Mouse (Mus musculus): Measurements from ENCODE around the gene Sf1. TPM values are rescaled to one million over a fixed set of nuclear protein-coding genes. Genes with fewer than 3 reads are reported as not detected.

Gene Sf1
- polyA plus RNA-seq, 1 experiment from 2014 or later, result 86.9 TPM

- no peak overlapping the region for H3K4me3 ChIP-seq (ENCODE audit: control insufficient read depth in 1 of 2, insufficient read depth in 1 of 2, low read depth in 1 of 2, low read length in 2 of 2)
- H3K4me2 ChIP-seq (ENCODE audit: low read length), result no peak overlapping the region
- H3K27me3 ChIP-seq (ENCODE audit: control insufficient read depth, insufficient read depth, low read length), result no peaks in the 10 kb centered on the region
- no peak overlapping the region for H3K27ac ChIP-seq (replicated peaks in 1 of 2; ENCODE audit: control insufficient read depth in 1 of 2, insufficient read depth in 1 of 2, low read depth in 2 of 2, low read length in 2 of 2)
- H3K4me1 ChIP-seq (ENCODE audit: control insufficient read depth in 2 of 2, insufficient read depth in 2 of 2, low read length in 2 of 2), result peaks cover 4 to 13% of the 10 kb centered on the region in 2 experiments
- H3K9ac ChIP-seq (ENCODE audit: low read length), result no peak overlapping the region
- ATAC-seq (ENCODE audit: insufficient number of reproducible peaks, insufficient read depth, low FRiP score, low read depth), result no peak
- peaks cover 100% of the 10 kb centered on the region for H3K36me3 ChIP-seq (ENCODE audit: control insufficient read depth, insufficient read depth, low read length)
- 82% methylated on average over 3 of the region's 3 CpGs for WGBS
- H3K9me3 ChIP-seq (ENCODE audit: control insufficient read depth, low read length), result no peaks in the 10 kb centered on the region
These were observed 8.9 kb downstream of the Sf1 start for GRCm38 (mm10) chr19:6372433-6372832.

GRCm38 (mm10) chr19:6373539-6374400 lies 10.3 kb downstream of the Sf1 start:
- H3K27ac ChIP-seq (replicated peaks in 1 of 2; ENCODE audit: control insufficient read depth in 1 of 2, insufficient read depth in 1 of 2, low read depth in 2 of 2, low read length in 2 of 2), result peak overlapping the region in 1 of 2 experiments; percentile 44; a peak in 2 of 4 replicates
- no peaks in the 10 kb centered on the region for H3K27me3 ChIP-seq (ENCODE audit: control insufficient read depth, insufficient read depth, low read length)
- H3K36me3 ChIP-seq (ENCODE audit: control insufficient read depth, insufficient read depth, low read length), result peaks cover 100% of the 10 kb centered on the region
- no peak overlapping the region for H3K4me3 ChIP-seq (ENCODE audit: control insufficient read depth in 1 of 2, insufficient read depth in 1 of 2, low read depth in 1 of 2, low read length in 2 of 2)
- WGBS, result 63% methylated on average over 12 of the region's 12 CpGs
- no peak for ATAC-seq (ENCODE audit: insufficient number of reproducible peaks, insufficient read depth, low FRiP score, low read depth)
- no peak overlapping the region for H3K4me2 ChIP-seq (ENCODE audit: low read length)
- 0 out of 2 replicates have a peak overlapping the region, but pooled peaks have one; percentile 23 for H3K9ac ChIP-seq (ENCODE audit: low read length)
- peaks cover 6 to 19% of the 10 kb centered on the region in 2 experiments for H3K4me1 ChIP-seq (ENCODE audit: control insufficient read depth in 2 of 2, insufficient read depth in 2 of 2, low read length in 2 of 2)
- no peaks in the 10 kb centered on the region for H3K9me3 ChIP-seq (ENCODE audit: control insufficient read depth, low read length)

DNA sequence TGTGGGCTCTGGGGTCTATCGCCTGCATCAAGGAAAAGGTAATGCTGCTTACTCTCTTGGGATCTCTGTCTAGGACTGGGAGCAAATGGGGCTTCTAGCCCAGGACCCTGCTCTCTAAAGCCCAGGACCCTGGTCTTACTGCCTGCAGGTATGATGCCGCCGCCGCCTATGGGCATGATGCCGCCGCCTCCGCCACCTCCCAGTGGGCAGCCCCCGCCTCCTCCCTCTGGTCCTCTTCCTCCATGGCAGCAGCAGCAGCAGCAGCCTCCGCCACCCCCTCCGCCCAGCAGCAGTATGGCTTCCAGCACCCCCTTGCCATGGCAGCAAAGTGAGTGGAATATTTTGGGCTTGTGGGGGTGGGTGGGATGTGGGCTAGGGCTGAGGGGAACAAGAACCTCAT lies 11.1 kb downstream of the Sf1 start:
- Histone ChIP-seq H3K4me1 (ENCODE audit: control insufficient read depth in 2 of 2, insufficient read depth in 2 of 2, low read length in 2 of 2) (peaks cover 6 to 19% of the 10 kb centered on the region in 2 experiments), H3K27me3 (ENCODE audit: control insufficient read depth, insufficient read depth, low read length) (no peaks in the 10 kb centered on the region), H3K9me3 (ENCODE audit: control insufficient read depth, low read length) (no peaks in the 10 kb centered on the region), H3K27ac (replicated peaks in 1 of 2; ENCODE audit: control insufficient read depth in 1 of 2, insufficient read depth in 1 of 2, low read depth in 2 of 2, low read length in 2 of 2) (no peak overlapping the region), H3K4me3 (ENCODE audit: control insufficient read depth in 1 of 2, insufficient read depth in 1 of 2, low read depth in 1 of 2, low read length in 2 of 2) (no peak overlapping the region), H3K9ac (ENCODE audit: low read length) (no peak overlapping the region), H3K4me2 (ENCODE audit: low read length) (no peak overlapping the region), H3K36me3 (ENCODE audit: control insufficient read depth, insufficient read depth, low read length) (peaks cover 100% of the 10 kb centered on the region)
- ATAC-seq (ENCODE audit: insufficient number of reproducible peaks, insufficient read depth, low FRiP score, low read depth), result no peak
- 99% methylated on average over 10 of the region's 10 CpGs for WGBS

DNA sequence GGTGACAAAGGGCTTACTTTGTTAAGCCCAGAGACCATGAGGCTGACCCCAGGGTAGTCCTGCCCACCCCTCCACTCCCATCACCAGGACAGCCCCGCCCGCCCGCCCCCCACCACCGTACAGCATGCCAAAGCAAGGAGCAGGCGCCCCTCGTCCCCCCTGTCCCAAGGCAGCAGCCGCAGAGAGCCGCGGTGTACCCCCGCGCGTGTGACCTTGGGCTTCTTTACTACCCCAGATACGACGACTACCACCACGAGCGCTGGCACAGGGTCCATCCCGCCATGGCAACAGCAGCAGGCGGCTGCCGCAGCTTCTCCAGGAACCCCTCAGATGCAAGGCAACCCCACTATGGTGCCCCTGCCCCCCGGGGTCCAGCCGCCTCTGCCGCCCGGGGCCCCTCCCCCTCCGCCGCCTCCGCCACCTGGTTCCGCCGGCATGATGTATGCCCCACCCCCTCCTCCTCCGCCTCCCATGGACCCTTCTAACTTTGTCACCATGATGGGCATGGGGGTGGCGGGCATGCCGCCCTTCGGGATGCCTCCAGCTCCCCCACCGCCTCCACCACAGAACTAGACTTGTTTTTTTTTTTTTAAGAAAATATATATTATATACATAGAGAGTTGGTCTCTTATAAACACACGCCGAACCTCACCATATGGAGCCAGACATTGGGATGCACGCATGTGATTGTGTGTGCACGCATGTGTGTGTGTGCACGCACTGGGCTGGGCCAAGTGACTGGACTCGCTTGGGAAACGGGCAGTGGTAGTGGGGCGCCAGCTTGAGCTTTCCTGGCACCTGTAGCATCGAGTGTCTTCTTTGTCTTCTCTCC lies 12.1 kb downstream of the Sf1 start:
- Histone ChIP-seq H3K4me1 (ENCODE audit: control insufficient read depth in 2 of 2, insufficient read depth in 2 of 2, low read length in 2 of 2) (peaks cover 6 to 19% of the 10 kb centered on the region in 2 experiments), H3K9ac (ENCODE audit: low read length) (no peak overlapping the region), H3K36me3 (ENCODE audit: control insufficient read depth, insufficient read depth, low read length) (peaks cover 92% of the 10 kb centered on the region), H3K27me3 (ENCODE audit: control insufficient read depth, insufficient read depth, low read length) (no peaks in the 10 kb centered on the region), H3K27ac (replicated peaks in 1 of 2; ENCODE audit: control insufficient read depth in 1 of 2, insufficient read depth in 1 of 2, low read depth in 2 of 2, low read length in 2 of 2) (no peak overlapping the region), H3K4me2 (ENCODE audit: low read length) (no peak overlapping the region), H3K9me3 (ENCODE audit: control insufficient read depth, low read length) (no peaks in the 10 kb centered on the region), H3K4me3 (ENCODE audit: control insufficient read depth in 1 of 2, insufficient read depth in 1 of 2, low read depth in 1 of 2, low read length in 2 of 2) (no peak overlapping the region)
- no peak for ATAC-seq (ENCODE audit: insufficient number of reproducible peaks, insufficient read depth, low FRiP score, low read depth)
- WGBS, result 95% methylated on average over 38 of the region's 42 CpGs

DNA sequence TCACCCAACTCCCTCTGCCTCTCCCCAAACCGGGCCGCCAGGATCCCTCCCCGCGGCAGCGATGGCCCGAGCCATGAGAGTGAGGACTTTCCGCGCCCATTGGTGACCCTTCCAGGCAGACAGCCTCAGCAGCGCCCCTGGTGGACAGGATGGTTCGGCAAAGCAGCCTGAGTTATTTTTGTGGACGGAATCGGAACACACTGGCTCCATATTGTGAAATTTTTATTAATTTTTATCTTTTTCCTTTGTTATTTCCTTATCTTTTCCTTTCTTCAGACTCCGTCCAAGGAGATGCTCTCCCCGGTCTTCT lies 12.7 kb downstream of the Sf1 start:
- WGBS, result 72% methylated on average over 14 of the region's 14 CpGs
- Histone ChIP-seq H3K27ac (replicated peaks in 1 of 2; ENCODE audit: control insufficient read depth in 1 of 2, insufficient read depth in 1 of 2, low read depth in 2 of 2, low read length in 2 of 2) (no peak overlapping the region), H3K36me3 (ENCODE audit: control insufficient read depth, insufficient read depth, low read length) (peaks cover 86% of the 10 kb centered on the region), H3K4me3 (ENCODE audit: control insufficient read depth in 1 of 2, insufficient read depth in 1 of 2, low read depth in 1 of 2, low read length in 2 of 2) (no peak overlapping the region), H3K9me3 (ENCODE audit: control insufficient read depth, low read length) (no peaks in the 10 kb centered on the region), H3K4me1 (ENCODE audit: control insufficient read depth in 2 of 2, insufficient read depth in 2 of 2, low read length in 2 of 2) (peaks cover 6 to 19% of the 10 kb centered on the region in 2 experiments), H3K9ac (ENCODE audit: low read length) (no peak overlapping the region), H3K4me2 (ENCODE audit: low read length) (no peak overlapping the region), H3K27me3 (ENCODE audit: control insufficient read depth, insufficient read depth, low read length) (no peaks in the 10 kb centered on the region)
- ATAC-seq (ENCODE audit: insufficient number of reproducible peaks, insufficient read depth, low FRiP score, low read depth), result no peak

DNA sequence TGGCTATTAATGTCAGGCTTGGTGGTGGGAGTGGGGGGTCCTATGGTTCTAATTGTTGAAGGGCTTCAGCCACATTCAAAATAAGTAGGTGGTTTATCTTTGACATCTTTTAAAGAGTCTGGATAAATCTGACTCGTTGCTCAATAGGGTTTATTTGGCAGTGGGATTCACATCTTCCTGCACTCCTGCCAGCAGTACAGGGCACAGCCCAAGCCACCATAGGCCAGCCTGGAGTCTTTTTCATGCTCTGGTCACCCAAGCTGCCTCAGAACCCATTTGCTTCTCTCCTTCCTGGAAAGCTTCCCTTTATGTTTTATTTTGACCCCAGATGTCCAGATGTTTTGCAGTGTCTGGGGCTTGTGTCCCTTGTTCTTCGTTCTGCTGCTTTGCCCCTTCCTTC lies 13.2 kb downstream of the Sf1 start:
- H3K36me3 ChIP-seq (ENCODE audit: control insufficient read depth, insufficient read depth, low read length), result peaks cover 82% of the 10 kb centered on the region
- WGBS, result 73% methylated on average over 2 of the region's 2 CpGs
- H3K4me2 ChIP-seq (ENCODE audit: low read length), result no peak overlapping the region
- no peaks in the 10 kb centered on the region for H3K9me3 ChIP-seq (ENCODE audit: control insufficient read depth, low read length)
- H3K4me1 ChIP-seq (ENCODE audit: control insufficient read depth in 2 of 2, insufficient read depth in 2 of 2, low read length in 2 of 2), result peaks cover 6 to 19% of the 10 kb centered on the region in 2 experiments
- H3K27me3 ChIP-seq (ENCODE audit: control insufficient read depth, insufficient read depth, low read length), result no peaks in the 10 kb centered on the region
- no peak for ATAC-seq (ENCODE audit: insufficient number of reproducible peaks, insufficient read depth, low FRiP score, low read depth)
- no peak overlapping the region for H3K9ac ChIP-seq (ENCODE audit: low read length)
- no peak overlapping the region for H3K27ac ChIP-seq (replicated peaks in 1 of 2; ENCODE audit: control insufficient read depth in 1 of 2, insufficient read depth in 1 of 2, low read depth in 2 of 2, low read length in 2 of 2)
- no peak overlapping the region for H3K4me3 ChIP-seq (ENCODE audit: control insufficient read depth in 1 of 2, insufficient read depth in 1 of 2, low read depth in 1 of 2, low read length in 2 of 2)

GRCm38 (mm10) chr19:6377327-6378040 lies 14.0 kb downstream of the Sf1 start:
- no peak overlapping the region for H3K4me3 ChIP-seq (ENCODE audit: control insufficient read depth in 1 of 2, insufficient read depth in 1 of 2, low read depth in 1 of 2, low read length in 2 of 2)
- H3K27me3 ChIP-seq (ENCODE audit: control insufficient read depth, insufficient read depth, low read length), result no peaks in the 10 kb centered on the region
- no peak for ATAC-seq (ENCODE audit: insufficient number of reproducible peaks, insufficient read depth, low FRiP score, low read depth)
- H3K4me2 ChIP-seq (ENCODE audit: low read length), result no peak overlapping the region
- no peaks in the 10 kb centered on the region for H3K9me3 ChIP-seq (ENCODE audit: control insufficient read depth, low read length)
- H3K36me3 ChIP-seq (ENCODE audit: control insufficient read depth, insufficient read depth, low read length), result peaks cover 73% of the 10 kb centered on the region
- 0 out of 2 replicates have a peak overlapping the region, but pooled peaks have one; percentile 1 for H3K9ac ChIP-seq (ENCODE audit: low read length)
- 66% methylated on average over 11 of the region's 11 CpGs for WGBS
- H3K4me1 ChIP-seq (ENCODE audit: control insufficient read depth in 2 of 2, insufficient read depth in 2 of 2, low read length in 2 of 2), result peaks cover 6 to 22% of the 10 kb centered on the region in 2 experiments
- peak overlapping the region; percentile 46 to 63 for H3K27ac ChIP-seq (replicated peaks in 1 of 2; ENCODE audit: control insufficient read depth in 1 of 2, insufficient read depth in 1 of 2, low read depth in 2 of 2, low read length in 2 of 2)

Data from heart, embryonic 14.5 days (tissue).